Comparison of ENCODE assay signal across 1 mouse cellular context in the genomic region with DNA sequence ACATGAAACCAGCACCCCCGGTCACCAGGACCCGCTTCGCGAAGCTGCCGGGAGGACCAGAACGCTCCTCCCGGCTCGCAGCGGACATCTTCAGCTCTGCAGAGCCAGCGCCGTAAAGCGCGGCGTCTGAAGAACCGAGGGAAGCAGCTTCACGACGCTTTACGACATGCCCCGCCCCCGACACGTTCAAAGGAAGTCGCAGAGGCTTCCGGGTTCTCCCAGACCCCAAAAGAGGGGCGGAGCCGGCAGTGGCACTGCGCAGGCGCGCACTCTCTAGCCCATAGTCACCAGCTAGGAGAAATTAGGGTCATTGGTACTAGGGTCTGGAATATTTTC.
TF ChIP-seq lines count a peak whose summit lies in the region.

A gene (minus strand): TSS at position 114 of the 336 bp plus-strand sequence.

TF ChIP-seq in MEL, 35 proteins besides CTCF, POLR2A, EP300 and RAD21 (continued from another document):
- peak; percentile 71; the same call in 1 of the 2 replicates for TF ChIP-seq POLR2AphosphoS2 (IDR thresholded peaks at IDR 0.05; ENCODE audit: low read length)
- no peak for TF ChIP-seq MYC (IDR thresholded peaks at IDR 0.05; ENCODE audit: low read depth, low read length)
- peak; percentile 89 for TF ChIP-seq TBP (IDR thresholded peaks at IDR 0.05; ENCODE audit: low read depth, low read length)
- TF ChIP-seq GABPA (IDR thresholded peaks at IDR 0.05; ENCODE audit: low read depth, low read length): no peak
- TF ChIP-seq SMC3 (IDR thresholded peaks at IDR 0.05; ENCODE audit: low read depth, low read length): no peak
- TF ChIP-seq ETS1 (IDR thresholded peaks at IDR 0.05; ENCODE audit: low read depth, low read length): 0 out of 2 replicates have a peak, but pooled peaks have one; percentile 17
- TF ChIP-seq RCOR1 (IDR thresholded peaks at IDR 0.05; ENCODE audit: low read depth, low read length): no peak
- peak; percentile 80 for TF ChIP-seq NRF1 (IDR thresholded peaks at IDR 0.05; ENCODE audit: insufficient read depth, low read depth, low read length, poor library complexity, severe bottlenecking)
TF ChIP-seq in MEL: peak in this region for 14.
